Mouse (Mus musculus): ENCODE results near the gene Tor2a.

Gene Tor2a

GRCm38 (mm10) chr2:32808816-32809566, 52.0 kb downstream of the Tor2a start:
- no peak for DNase-seq (ENCODE audit: extremely low read depth, low read depth, low spot score)

All from fat pad, adult 2 months (tissue).